Mouse (Mus musculus) left cerebral cortex, postnatal 4 days (tissue): ENCODE results near the gene Gm45234. TPM values are rescaled to one million over a fixed set of nuclear protein-coding genes. Genes with fewer than 3 reads are reported as not detected.

Experiments used
- DNase-seq: peaks from one replicate; pipeline ENCODE4 v3.0.0-alpha.2; 2022
- intact Hi-C: fragments of 180-260 bp; cut with DNase I; formaldehyde crosslinking; loops from one replicate; pipeline ENCODE4 v1.15.1; 2025
- total RNA-seq, 2 experiments: library from RNA; stranded (reverse); gene quantifications; 2 replicates each; pipeline ENCODE4 v1.2.3; 2021

The Gm45234 gene
- total RNA-seq, 2 experiments from 2014 or later: not detected

GRCm38 (mm10) chr6:124740888-124741761, 14.7 kb downstream of the Gm45234 start, which contains the start of gene Grcc10:
Gene Grcc10 (minus strand): TSS chr6:124741374.
- DNase-seq: peak; percentile 92
- intact Hi-C loops: no loop called here

- peak; percentile 58 for DNase-seq
Measured at GRCm38 (mm10) chr6:124740211-124740887, 15.5 kb downstream of the Gm45234 start.

GRCm38 (mm10) chr6:124739231-124739796, 16.5 kb downstream of the Gm45234 start:
- intact Hi-C loops: no loop called here
- no peak for DNase-seq

More at GRCm38 (mm10) chr6:124740211-124740887, 15.5 kb downstream of the Gm45234 start:
- intact Hi-C loops: no loop called here

GRCm38 (mm10) chr6:124738511-124739023, 17.3 kb downstream of the Gm45234 start, which contains the start of gene Ptpn6:
Gene Ptpn6 (minus strand): TSS chr6:124738714.
- no peak for DNase-seq
- intact Hi-C loops: no loop called here

- no peak for DNase-seq
- intact Hi-C loops: no loop called here
Measured at GRCm38 (mm10) chr6:124737040-124737439, 18.8 kb downstream of the Gm45234 start.

- no peak for DNase-seq
- intact Hi-C loops: no loop called here
Measured at GRCm38 (mm10) chr6:124734417-124734816, 21.4 kb downstream of the Gm45234 start.

GRCm38 (mm10) chr6:124732476-124733370, 23.1 kb downstream of the Gm45234 start:
- intact Hi-C loops: no loop called here
- no peak for DNase-seq

- no peak for DNase-seq
- intact Hi-C loops: no loop called here
Measured at GRCm38 (mm10) chr6:124731038-124731437, 24.8 kb downstream of the Gm45234 start.

GRCm38 (mm10) chr6:124729850-124730705, 25.7 kb downstream of the Gm45234 start:
- DNase-seq: no peak
- intact Hi-C loops: no loop called here

- intact Hi-C loops: no loop called here
- DNase-seq: no peak
Measured at GRCm38 (mm10) chr6:124728621-124729020, 27.2 kb downstream of the Gm45234 start.

- no peak for DNase-seq
- intact Hi-C loops: no loop called here
Measured at GRCm38 (mm10) chr6:124724472-124724871, 31.3 kb downstream of the Gm45234 start.

GRCm38 (mm10) chr6:124723541-124723940, 32.3 kb downstream of the Gm45234 start:
- intact Hi-C loops: no loop called here
- no peak for DNase-seq

- intact Hi-C loops: no loop called here
- DNase-seq: no peak
Measured at GRCm38 (mm10) chr6:124722876-124723473, 32.8 kb downstream of the Gm45234 start.

GRCm38 (mm10) chr6:124720904-124721303, 34.9 kb downstream of the Gm45234 start:
- DNase-seq: no peak
- intact Hi-C loops: no loop called here

GRCm38 (mm10) chr6:124719354-124719978, 36.4 kb downstream of the Gm45234 start:
- intact Hi-C loops: no loop called here
- DNase-seq: no peak

GRCm38 (mm10) chr6:124718703-124719102, 37.1 kb downstream of the Gm45234 start:
- no peak for DNase-seq
- intact Hi-C loops: no loop called here

- intact Hi-C loops: no loop called here
- DNase-seq: no peak
Measured at GRCm38 (mm10) chr6:124717968-124718367, 37.9 kb downstream of the Gm45234 start.

GRCm38 (mm10) chr6:124716864-124717490, 38.8 kb downstream of the Gm45234 start:
- intact Hi-C loops: no loop called here
- peak; percentile 52 for DNase-seq
